Mouse (Mus musculus) kidney, embryonic 14.5 days (tissue): Measurements from ENCODE around the gene Klhdc1. TPM values are rescaled to one million over a fixed set of nuclear protein-coding genes. Genes with fewer than 3 reads are reported as not detected.

Source experiments
- ATAC-seq: fragments of 200-750 bp; cut with Nextera tagmentation; 2 replicates; pipeline ENCODE4 v1.8.0; 2017; ENCODE audit warnings: moderate number of reproducible peaks, mild to moderate bottlenecking, moderate TSS enrichment, moderate library complexity; ENCODE audit not compliant: low FRiP score, low TSS enrichment
- H3K27ac ChIP-seq: fragments of 300-500 bp; sonication (generic); 2 replicates; pipeline ENCODE4 v1.5.1; 2014; ENCODE audit warnings: low read depth, mild to moderate bottlenecking, low read length, moderate library complexity, mixed read lengths
- H3K27me3 ChIP-seq: fragments of 300-500 bp; sonication (generic); 2 replicates; pipeline ENCODE4 v1.6.1; 2014; ENCODE audit warnings: mild to moderate bottlenecking, low read length; ENCODE audit not compliant: control insufficient read depth, insufficient read depth
- H3K36me3 ChIP-seq: fragments of 300-500 bp; sonication (generic); 2 replicates; pipeline ENCODE4 v1.6.1; 2014; ENCODE audit warnings: low read length, mixed read lengths; ENCODE audit not compliant: control insufficient read depth, insufficient read depth
- H3K4me1 ChIP-seq: fragments of 300-500 bp; sonication (generic); 2 replicates; pipeline ENCODE4 v1.6.1; 2014; ENCODE audit warnings: low read length, mixed read lengths; ENCODE audit not compliant: control insufficient read depth, insufficient read depth
- H3K4me2 ChIP-seq: fragments of 300-500 bp; sonication (generic); replicated peaks from 2 replicates; pipeline ENCODE4 v1.6.1; 2014; ENCODE audit warnings: low read depth, mild to moderate bottlenecking, low read length
- H3K4me3 ChIP-seq: fragments of 300-500 bp; sonication (generic); 2 replicates; pipeline ENCODE4 v1.5.1; 2014; ENCODE audit warnings: mild to moderate bottlenecking, low read length
- H3K9ac ChIP-seq: fragments of 300-500 bp; sonication (generic); 2 replicates; pipeline ENCODE4 v1.6.1; 2014; ENCODE audit warnings: low read depth, mild to moderate bottlenecking, low read length, moderate library complexity
- H3K9me3 ChIP-seq: fragments of 300-500 bp; sonication (generic); 2 replicates; pipeline ENCODE4 v1.6.1; 2016; ENCODE audit warnings: low read length; ENCODE audit not compliant: control insufficient read depth
- WGBS: fragments of 180-500 bp; shearing (Covaris S2); extraction: QIAGEN DNeasy Blood & Tissue Kit; methylation state at CpG from one replicate; pipeline ENCODE4 v1.1.7; 2014; 5-methylcytosine and 5-hydroxymethylcytosine counted together
- polyA plus RNA-seq: library from polyadenylated mRNA; unstranded; fragments of >200 nt; fragmentation: Nextera tagmentation; extraction: Ambion mirVana; gene quantifications from 2 replicates; pipeline ENCODE4 v1.2.1, GENCODE M21; 2014

The Klhdc1 gene
- polyA plus RNA-seq, 1 experiment from 2014 or later: 5.7 TPM

DNA sequence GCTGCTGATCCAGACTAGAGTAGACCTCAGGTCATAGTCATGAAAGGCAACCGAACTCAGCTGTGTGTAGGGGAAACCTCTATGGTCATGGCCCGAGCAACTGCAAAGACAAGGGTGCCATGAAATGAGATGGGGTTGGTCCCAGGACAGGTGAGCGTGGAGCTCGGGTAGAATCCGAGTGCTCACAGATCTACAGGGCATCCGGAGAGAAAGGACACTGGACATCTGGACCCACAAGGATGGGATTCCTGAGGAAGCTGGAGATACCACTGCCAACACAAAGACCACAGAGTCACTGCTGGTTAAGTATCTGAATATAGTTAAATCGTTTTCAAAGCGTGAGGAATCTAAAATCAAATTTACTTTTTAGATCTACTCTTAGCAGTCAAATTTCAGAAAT is 33.6 kb upstream of the Klhdc1 start:
- Histone ChIP-seq H3K9ac (no peak overlapping the region), H3K36me3 (peaks cover 36% of the 10 kb centered on the region), H3K4me3 (no peak overlapping the region), H3K27me3 (no peaks in the 10 kb centered on the region), H3K9me3 (no peaks in the 10 kb centered on the region), H3K27ac (no peak overlapping the region), H3K4me2 (no peak overlapping the region), H3K4me1 (no peaks in the 10 kb centered on the region)
- WGBS: 95% methylated on average over 8 of the region's 8 CpGs
- ATAC-seq: no peak

DNA sequence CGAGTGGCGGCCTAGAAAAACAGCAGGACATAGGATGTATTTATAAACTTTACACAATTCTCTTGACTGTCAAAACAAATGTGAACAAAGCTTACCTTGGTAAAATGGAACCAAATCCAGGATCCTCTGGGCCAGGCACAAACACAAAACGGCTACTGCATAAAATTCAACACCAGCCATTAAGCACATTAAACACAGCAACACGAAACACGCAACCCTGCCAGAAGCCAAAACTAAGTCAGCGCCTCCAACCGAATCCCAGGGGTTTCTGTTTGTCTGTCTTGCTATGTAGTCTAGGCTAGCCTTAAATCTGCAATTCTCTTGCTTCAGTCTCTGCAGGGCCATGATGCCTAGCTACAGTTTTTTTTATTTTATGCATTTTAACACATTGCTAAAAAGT is 33.0 kb upstream of the Klhdc1 start:
- Histone ChIP-seq H3K4me1 (no peaks in the 10 kb centered on the region), H3K27ac (no peak overlapping the region), H3K36me3 (peaks cover 34% of the 10 kb centered on the region), H3K9me3 (no peaks in the 10 kb centered on the region), H3K4me2 (no peak overlapping the region), H3K4me3 (no peak overlapping the region), H3K27me3 (no peaks in the 10 kb centered on the region), H3K9ac (no peak overlapping the region)
- WGBS: 95% methylated on average over 7 of the region's 7 CpGs
- no peak for ATAC-seq

DNA sequence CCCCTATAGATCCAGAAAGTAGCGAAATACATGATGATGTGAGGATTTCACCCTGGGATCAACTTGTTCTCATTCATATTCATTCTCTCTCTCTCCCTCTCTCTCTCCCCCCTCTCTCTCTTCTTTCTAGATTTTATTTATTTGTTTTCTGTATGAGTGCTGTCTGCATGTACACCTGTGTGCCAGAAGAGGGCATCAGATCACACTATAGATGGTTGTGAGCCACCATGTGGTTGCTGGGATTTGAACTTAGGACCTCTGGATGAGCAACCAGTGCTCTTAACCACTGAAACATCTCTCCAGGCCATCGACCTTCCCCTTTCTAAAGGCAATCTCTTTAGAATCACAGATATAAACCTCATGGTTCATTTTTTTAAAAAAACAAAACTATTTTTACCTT is 32.5 kb upstream of the Klhdc1 start:
- Histone ChIP-seq H3K27me3 (no peaks in the 10 kb centered on the region), H3K4me3 (no peak overlapping the region), H3K27ac (no peak overlapping the region), H3K36me3 (peaks cover 37% of the 10 kb centered on the region), H3K4me1 (no peaks in the 10 kb centered on the region), H3K4me2 (no peak overlapping the region), H3K9ac (no peak overlapping the region), H3K9me3 (no peaks in the 10 kb centered on the region)
- 90% methylated on average over 2 of the region's 2 CpGs for WGBS
- no peak for ATAC-seq

DNA sequence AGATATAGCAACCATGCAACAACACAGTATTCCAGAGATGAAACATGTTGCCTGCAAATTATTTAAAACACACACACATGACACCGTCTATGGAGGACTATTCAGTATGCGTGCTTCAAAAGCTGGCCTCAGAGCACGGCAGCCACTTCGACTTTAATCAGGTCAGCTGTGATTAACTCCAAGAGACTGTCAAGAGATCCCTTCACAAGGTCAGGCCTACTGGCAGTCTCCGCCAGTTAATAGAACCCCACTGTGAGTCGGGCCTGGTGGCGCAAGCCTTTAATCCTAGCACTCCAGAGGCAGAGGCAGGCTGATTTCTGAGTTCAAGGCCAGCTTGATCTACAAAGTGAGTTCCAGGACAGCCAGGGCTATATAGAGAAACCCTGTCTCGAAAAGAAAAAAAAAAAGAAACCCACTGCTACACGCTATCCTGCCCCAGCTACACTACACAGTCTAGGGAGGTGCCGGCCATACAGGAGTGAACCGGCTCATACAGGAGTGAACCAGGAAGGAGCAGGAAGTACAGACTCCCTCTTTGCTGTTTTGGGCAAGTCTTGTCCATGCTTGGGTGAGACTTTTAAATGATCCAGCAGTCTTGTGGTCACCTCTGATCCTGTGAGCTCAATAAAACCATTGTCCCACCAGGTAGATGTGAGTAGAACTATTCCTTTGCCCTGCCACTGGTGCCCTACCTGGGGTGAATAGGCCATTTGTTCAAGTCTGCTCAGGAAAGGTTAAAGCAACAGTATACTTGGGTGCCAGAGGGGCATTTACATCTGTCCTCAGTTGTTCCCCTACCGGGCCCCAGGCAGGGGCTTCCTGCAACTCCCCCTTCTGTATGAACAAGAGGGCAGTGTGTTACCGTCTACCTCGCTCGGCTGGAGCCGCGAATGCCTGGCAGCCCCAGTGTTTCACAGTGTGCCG is 30.7 kb upstream of the Klhdc1 start:
- WGBS: 87% methylated on average over 18 of the region's 18 CpGs
- ATAC-seq: no peak

DNA sequence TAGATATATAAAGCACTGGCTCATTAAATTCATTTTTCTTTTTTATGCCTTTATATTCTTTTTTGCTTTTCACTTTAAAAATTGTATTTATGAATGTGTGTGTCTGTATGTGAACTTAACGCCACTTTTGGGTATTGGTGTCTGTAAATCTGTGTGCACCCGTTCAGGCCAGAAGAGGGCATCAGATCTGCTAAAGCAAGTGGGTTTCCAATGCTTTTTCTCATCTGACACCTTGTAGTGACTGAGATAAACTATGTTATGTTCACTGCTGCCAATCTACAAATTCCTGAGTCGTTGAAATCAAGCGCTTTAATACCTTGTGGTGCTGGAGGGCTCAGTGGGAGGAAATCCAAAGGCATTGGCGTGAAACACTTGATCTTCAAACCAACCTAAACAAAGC is 29.9 kb upstream of the Klhdc1 start:
- no peak overlapping the region for H3K4me2 ChIP-seq
- no peaks in the 10 kb centered on the region for H3K27me3 ChIP-seq
- no peak overlapping the region for H3K4me3 ChIP-seq
- ATAC-seq: no peak
- peaks cover 58% of the 10 kb centered on the region for H3K36me3 ChIP-seq
- 85% methylated on average over 5 of the region's 5 CpGs for WGBS
- H3K9me3 ChIP-seq: no peaks in the 10 kb centered on the region
- no peaks in the 10 kb centered on the region for H3K4me1 ChIP-seq
- no peak overlapping the region for H3K27ac ChIP-seq
- H3K9ac ChIP-seq: no peak overlapping the region

More for the DNA sequence above, 30.7 kb upstream of the Klhdc1 start:
- Histone ChIP-seq H3K9me3 (no peaks in the 10 kb centered on the region), H3K4me3 (no peak overlapping the region), H3K27ac (no peak overlapping the region), H3K36me3 (peaks cover 53% of the 10 kb centered on the region), H3K4me1 (no peaks in the 10 kb centered on the region), H3K4me2 (no peak overlapping the region), H3K9ac (no peak overlapping the region), H3K27me3 (no peaks in the 10 kb centered on the region)

DNA sequence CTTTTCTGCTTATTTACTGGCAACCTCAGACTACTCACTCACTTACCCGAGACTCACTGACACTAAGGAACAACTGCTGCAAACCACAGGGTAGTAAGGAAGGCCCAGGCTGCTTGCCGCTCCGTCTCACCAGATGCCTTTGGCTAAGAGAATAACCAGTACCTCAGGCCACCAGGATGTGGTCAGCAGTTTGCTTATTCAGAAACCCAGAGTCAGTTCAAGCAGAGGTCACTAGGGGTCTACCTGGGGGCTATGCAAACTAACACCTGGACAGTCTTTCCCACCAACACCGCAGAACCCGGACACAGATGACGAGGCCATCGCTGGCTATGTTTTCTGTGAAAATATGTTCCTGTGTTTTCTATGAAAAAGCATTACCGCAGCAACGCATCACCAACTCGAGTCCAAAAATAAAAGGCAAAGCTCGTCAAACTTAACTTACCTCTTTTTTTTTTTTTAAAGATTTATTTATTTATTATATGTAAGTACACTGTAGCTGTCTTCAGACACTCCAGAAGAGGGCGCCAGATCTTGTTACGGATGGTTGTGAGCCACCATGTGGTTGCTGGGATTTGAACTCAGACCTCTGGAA is 27.7 kb upstream of the Klhdc1 start:
- Histone ChIP-seq H3K4me2 (no peak overlapping the region), H3K9ac (no peak overlapping the region), H3K27me3 (no peaks in the 10 kb centered on the region), H3K4me3 (no peak overlapping the region), H3K9me3 (no peaks in the 10 kb centered on the region), H3K4me1 (no peaks in the 10 kb centered on the region), H3K27ac (no peak overlapping the region), H3K36me3 (peaks cover 61% of the 10 kb centered on the region)
- ATAC-seq: no peak
- 96% methylated on average over 13 of the region's 13 CpGs for WGBS

DNA sequence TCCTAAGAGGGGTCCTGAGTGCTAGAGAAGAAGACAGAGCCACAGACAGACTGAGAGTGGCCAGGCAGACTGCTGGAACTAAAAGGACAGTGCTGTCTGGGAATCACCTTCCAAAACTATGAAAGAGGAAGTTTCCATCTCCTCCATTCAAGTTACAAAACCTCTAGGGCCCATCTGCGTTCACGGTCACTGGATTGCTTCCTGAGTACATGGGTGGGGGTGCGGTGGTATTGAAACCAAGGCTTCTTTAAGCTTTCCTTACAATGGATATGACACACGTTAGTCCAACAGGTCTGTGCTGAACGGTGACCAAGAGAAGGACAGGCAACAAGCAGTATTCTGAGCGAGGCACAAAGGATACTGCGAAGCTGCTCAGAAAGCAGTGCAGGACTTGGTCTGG is 26.6 kb upstream of the Klhdc1 start:
- H3K9ac ChIP-seq: no peak overlapping the region
- H3K4me2 ChIP-seq: no peak overlapping the region
- H3K4me3 ChIP-seq: no peak overlapping the region
- 94% methylated on average over 7 of the region's 7 CpGs for WGBS
- H3K4me1 ChIP-seq: no peaks in the 10 kb centered on the region
- no peak for ATAC-seq
- peaks cover 62% of the 10 kb centered on the region for H3K36me3 ChIP-seq
- no peaks in the 10 kb centered on the region for H3K27me3 ChIP-seq
- no peaks in the 10 kb centered on the region for H3K9me3 ChIP-seq
- H3K27ac ChIP-seq: no peak overlapping the region

DNA sequence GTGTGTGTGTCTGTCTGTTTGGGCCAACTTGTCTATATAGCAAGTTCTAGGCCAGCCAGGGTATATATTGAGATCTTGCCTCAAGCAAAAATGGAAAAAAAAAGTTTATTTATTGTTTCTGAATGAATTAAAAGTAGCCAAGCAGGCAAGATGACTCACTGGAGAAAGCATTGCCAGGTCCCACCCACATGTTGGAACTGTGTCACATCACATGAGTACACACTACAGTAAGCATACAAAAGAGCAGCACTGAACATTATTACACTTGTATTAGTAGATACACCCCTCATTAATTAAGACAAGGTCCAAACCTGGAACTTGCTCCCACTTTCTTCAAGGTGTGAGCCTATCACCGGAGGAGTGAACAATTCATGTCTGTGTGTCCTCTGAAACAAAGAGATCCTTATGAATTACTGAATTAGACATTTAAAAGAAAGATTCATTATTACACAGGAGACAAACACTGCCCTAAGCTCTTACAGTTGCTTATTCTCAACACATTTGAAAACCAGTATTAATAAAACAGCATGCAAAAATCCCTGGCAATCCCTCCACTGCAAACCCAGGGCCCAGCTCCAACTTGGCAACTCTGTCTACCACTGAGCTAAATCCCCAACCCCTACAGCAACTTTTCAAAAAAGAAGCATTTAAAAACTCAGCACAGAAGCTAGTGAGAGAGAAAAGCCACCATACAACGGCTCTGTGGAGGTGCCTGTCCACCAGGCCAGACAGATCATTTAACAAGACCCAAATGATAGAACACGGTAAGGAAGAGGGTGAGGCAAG is 25.8 kb upstream of the Klhdc1 start:
- Histone ChIP-seq H3K9me3 (no peaks in the 10 kb centered on the region), H3K36me3 (peaks cover 58% of the 10 kb centered on the region), H3K4me3 (no peak overlapping the region), H3K4me2 (no peak overlapping the region), H3K4me1 (no peaks in the 10 kb centered on the region), H3K27ac (no peak overlapping the region), H3K27me3 (no peaks in the 10 kb centered on the region), H3K9ac (no peak overlapping the region)
- ATAC-seq: no peak
- 93% methylated on average over 3 of the region's 3 CpGs for WGBS

DNA sequence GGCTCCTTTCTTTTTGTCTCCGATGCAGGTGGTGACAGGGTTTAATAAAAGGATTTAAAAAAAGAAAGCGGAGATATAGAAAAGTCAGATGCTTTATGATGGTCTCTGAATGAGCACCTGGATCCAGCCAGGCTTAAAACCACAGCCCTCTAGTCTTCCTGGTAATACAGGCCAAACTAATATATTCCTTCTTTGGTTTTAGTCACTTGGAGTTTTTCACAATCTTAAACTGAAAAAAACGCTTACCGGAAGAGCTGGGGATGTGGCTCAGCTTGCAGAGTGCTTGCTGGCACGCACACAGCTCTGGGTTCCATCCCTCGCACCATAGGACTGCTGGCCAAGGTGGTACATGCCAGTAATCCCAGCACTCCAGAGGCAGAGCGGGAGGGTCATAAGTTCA is 24.4 kb upstream of the Klhdc1 start:
- Histone ChIP-seq H3K4me1 (no peaks in the 10 kb centered on the region), H3K9ac (no peak overlapping the region), H3K27ac (no peak overlapping the region), H3K9me3 (no peaks in the 10 kb centered on the region), H3K36me3 (peaks cover 65% of the 10 kb centered on the region), H3K27me3 (no peaks in the 10 kb centered on the region), H3K4me3 (no peak overlapping the region), H3K4me2 (no peak overlapping the region)
- ATAC-seq: no peak
- 95% methylated on average over 7 of the region's 7 CpGs for WGBS
